Mouse (Mus musculus): ENCODE data around the gene Acy3.
"Not testable (repeated sequence)": the region's sequence is repeated elsewhere in the genome, so short reads cannot be mapped to it uniquely, and the experiment has no call there.

Gene Acy3

GRCm38 (mm10) chr19:4003641-4004040 lies 17.3 kb downstream of the Acy3 start:
- no peak for DNase-seq (ENCODE audit: low read depth)

GRCm38 (mm10) chr19:4004331-4004730 lies 18.0 kb downstream of the Acy3 start:
- DNase-seq (ENCODE audit: low read depth) = no peak

- no peak for DNase-seq (ENCODE audit: low read depth)
Observed at GRCm38 (mm10) chr19:4005091-4005490, 18.7 kb downstream of the Acy3 start.

GRCm38 (mm10) chr19:4005971-4006370 lies 19.6 kb downstream of the Acy3 start:
- DNase-seq (ENCODE audit: low read depth) = no peak

GRCm38 (mm10) chr19:4011086-4011485 lies 24.7 kb downstream of the Acy3 start:
- no peak for DNase-seq (ENCODE audit: low read depth)

- peak; percentile 100 for DNase-seq (ENCODE audit: low read depth)
Observed at GRCm38 (mm10) chr19:4012432-4013022, 26.2 kb downstream of the Acy3 start, which contains the start of gene Ndufv1. TSS of gene Ndufv1 (minus strand) at chr19:4012806.

GRCm38 (mm10) chr19:4013066-4013465 lies 26.7 kb downstream of the Acy3 start:
- DNase-seq (ENCODE audit: low read depth) = no peak

GRCm38 (mm10) chr19:4014802-4015201 lies 28.4 kb downstream of the Acy3 start:
- no peak for DNase-seq (ENCODE audit: low read depth)

- DNase-seq (ENCODE audit: low read depth) = no peak
Observed at GRCm38 (mm10) chr19:4015635-4016034, 29.3 kb downstream of the Acy3 start.

- no peak for DNase-seq (ENCODE audit: low read depth)
Observed at GRCm38 (mm10) chr19:4017921-4018587, 31.7 kb downstream of the Acy3 start.

- peak; percentile 99 for DNase-seq (ENCODE audit: low read depth)
Observed at GRCm38 (mm10) chr19:4018743-4019583, 32.6 kb downstream of the Acy3 start.

- no peak for DNase-seq (ENCODE audit: low read depth)
Observed at GRCm38 (mm10) chr19:4023185-4023584, 36.8 kb downstream of the Acy3 start.

- DNase-seq (ENCODE audit: low read depth) = no peak
Observed at GRCm38 (mm10) chr19:4027576-4027975, 41.2 kb downstream of the Acy3 start.

- no peak for DNase-seq (ENCODE audit: low read depth)
Observed at GRCm38 (mm10) chr19:4032668-4033067, 46.3 kb downstream of the Acy3 start.

GRCm38 (mm10) chr19:4033298-4033697 lies 46.9 kb downstream of the Acy3 start:
- DNase-seq (ENCODE audit: low read depth) = no peak

- DNase-seq (ENCODE audit: low read depth) = no peak
Observed at GRCm38 (mm10) chr19:4033742-4034141, 47.4 kb downstream of the Acy3 start.

GRCm38 (mm10) chr19:4036327-4037045 lies 50.1 kb downstream of the Acy3 start:
- peak; percentile 57 for DNase-seq (ENCODE audit: low read depth)

GRCm38 (mm10) chr19:4037154-4037787 lies 50.9 kb downstream of the Acy3 start:
- not testable (repeated sequence) for DNase-seq (ENCODE audit: low read depth)

- DNase-seq (ENCODE audit: low read depth) = peak; percentile 96
Observed at GRCm38 (mm10) chr19:4037788-4038232, 51.4 kb downstream of the Acy3 start, which contains the start of gene Gstp1. TSS of gene Gstp1 (minus strand) at chr19:4037985.

Data from NIH3T3 (cell line).